Mouse (Mus musculus): Measurements from ENCODE around the gene Smok3c. TPM values are rescaled to one million over a fixed set of nuclear protein-coding genes. Genes with fewer than 3 reads are reported as not detected.

The Smok3c gene
- polyA plus RNA-seq, 1 experiment: not detected

DNA sequence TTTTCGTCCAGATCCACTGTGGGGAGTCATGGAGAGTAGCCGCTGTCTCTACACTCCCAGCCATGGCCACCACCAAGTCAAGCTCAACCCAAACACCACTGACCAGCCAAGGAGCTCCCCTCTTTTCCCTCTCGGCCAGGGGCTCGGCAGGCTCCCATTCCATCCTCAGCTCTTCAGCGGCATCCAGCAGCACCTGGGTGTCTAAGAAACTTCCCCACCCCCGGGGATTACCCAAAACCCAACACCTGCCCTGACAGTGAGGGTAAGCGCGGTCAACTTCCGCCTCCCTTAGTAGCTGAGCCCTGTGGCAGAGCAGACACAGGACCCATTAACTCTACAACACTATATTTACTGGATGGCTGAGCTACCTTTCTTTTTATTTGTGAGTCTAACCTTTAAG is 28.5 kb downstream of the Smok3c start:
- TF ChIP-seq CTCF (IDR thresholded peaks at IDR 0.05; ENCODE audit: borderline replicate concordance, insufficient read depth, low read length) (no peak), POLR2A (IDR thresholded peaks at IDR 0.05; ENCODE audit: low read depth, low read length) (no peak)

DNA sequence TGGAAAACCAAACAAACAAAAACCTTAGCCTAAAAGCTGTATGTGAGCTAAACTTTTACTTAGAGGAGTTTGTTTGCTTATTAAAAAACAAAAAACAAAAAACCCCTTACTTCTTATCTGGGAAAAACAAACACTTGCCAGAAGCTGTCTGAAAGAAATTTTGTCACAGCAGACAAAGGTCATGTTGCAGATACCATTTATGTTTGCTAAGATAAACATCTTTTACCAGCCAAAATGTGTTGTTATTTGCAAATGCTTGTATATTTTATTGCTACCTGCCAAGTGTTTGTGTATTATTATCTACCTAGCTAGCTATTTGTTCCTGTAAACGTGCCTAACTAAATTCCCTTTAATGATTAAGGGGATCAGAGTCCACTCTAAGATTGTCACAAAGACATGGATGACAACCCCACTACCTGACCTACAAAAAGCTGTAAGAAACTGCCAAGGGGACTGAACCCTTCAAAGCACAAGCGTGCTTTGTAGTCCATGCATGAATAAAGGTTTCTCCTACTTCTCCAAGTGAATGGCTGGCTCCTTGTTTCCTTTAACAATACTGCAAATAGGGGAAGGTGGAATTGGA is 30.4 kb downstream of the Smok3c start:
- Histone ChIP-seq H3K4me3 (ENCODE audit: insufficient read depth, low read length) (no peak overlapping the region), H3K27ac (ENCODE audit: insufficient read depth, low read length) (no peak overlapping the region), H3K4me1 (ENCODE audit: control insufficient read depth, insufficient read depth, low read length) (no peaks in the 10 kb centered on the region; the same call in 1 of the 2 replicates)
- TF ChIP-seq CTCF (IDR thresholded peaks at IDR 0.05; ENCODE audit: borderline replicate concordance, insufficient read depth, low read length): no peak
- TF ChIP-seq POLR2A (IDR thresholded peaks at IDR 0.05; ENCODE audit: low read depth, low read length): no peak

More for the DNA sequence above, 28.5 kb downstream of the Smok3c start:
- no peak overlapping the region for H3K4me3 ChIP-seq (ENCODE audit: insufficient read depth, low read length)
- no peaks in the 10 kb centered on the region for H3K4me1 ChIP-seq (ENCODE audit: control insufficient read depth, insufficient read depth, low read length)
- no peak overlapping the region for H3K27ac ChIP-seq (ENCODE audit: insufficient read depth, low read length)

DNA sequence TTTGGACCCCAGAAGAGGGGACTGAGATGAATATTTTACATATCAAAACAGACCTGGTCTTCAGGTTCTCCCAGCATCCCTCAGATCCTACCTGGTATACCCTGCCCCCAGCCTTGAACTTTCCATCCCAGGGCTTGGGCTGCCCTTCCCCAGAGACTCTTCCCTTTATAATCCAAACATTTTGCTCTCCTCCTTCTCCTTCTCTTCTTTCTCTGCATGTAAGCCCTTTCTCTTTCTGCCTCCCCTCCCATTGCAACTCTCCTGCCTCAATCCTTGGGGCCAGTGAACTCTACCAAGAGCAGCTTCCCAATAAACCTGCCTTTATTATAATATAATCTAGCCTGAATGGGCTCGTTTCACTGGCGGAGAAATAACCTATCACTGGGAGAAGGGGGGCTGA is 30.9 kb downstream of the Smok3c start:
- Histone ChIP-seq H3K4me1 (ENCODE audit: control insufficient read depth, insufficient read depth, low read length) (no peaks in the 10 kb centered on the region; the same call in 1 of the 2 replicates), H3K27ac (ENCODE audit: insufficient read depth, low read length) (no peak overlapping the region), H3K4me3 (ENCODE audit: insufficient read depth, low read length) (no peak overlapping the region)
- TF ChIP-seq CTCF (IDR thresholded peaks at IDR 0.05; ENCODE audit: borderline replicate concordance, insufficient read depth, low read length) (no peak), POLR2A (IDR thresholded peaks at IDR 0.05; ENCODE audit: low read depth, low read length) (no peak)

DNA sequence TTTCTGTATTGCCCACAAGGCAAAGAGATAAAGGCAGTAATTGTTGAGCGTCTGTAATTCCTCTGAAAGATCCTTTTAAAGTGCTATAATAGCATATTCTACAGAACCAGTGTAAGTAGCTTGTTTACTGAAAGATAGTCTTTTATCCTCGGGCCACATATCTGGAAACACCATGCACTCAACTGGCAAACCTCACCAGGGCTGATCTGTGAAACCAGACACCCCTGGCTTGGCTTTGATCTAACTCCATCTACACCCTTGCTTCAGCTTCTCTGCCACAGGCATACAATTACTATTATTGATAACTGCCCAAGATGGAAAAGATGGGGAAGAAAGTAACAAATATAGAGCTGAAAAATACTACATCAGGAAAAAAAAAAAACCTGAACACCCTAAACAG is 31.5 kb downstream of the Smok3c start:
- Histone ChIP-seq H3K27ac (ENCODE audit: insufficient read depth, low read length) (no peak overlapping the region), H3K4me3 (ENCODE audit: insufficient read depth, low read length) (no peak overlapping the region), H3K4me1 (ENCODE audit: control insufficient read depth, insufficient read depth, low read length) (no peaks in the 10 kb centered on the region; the same call in 1 of the 2 replicates)
- TF ChIP-seq POLR2A (IDR thresholded peaks at IDR 0.05; ENCODE audit: low read depth, low read length): no peak
- no peak for TF ChIP-seq CTCF (IDR thresholded peaks at IDR 0.05; ENCODE audit: borderline replicate concordance, insufficient read depth, low read length)

DNA sequence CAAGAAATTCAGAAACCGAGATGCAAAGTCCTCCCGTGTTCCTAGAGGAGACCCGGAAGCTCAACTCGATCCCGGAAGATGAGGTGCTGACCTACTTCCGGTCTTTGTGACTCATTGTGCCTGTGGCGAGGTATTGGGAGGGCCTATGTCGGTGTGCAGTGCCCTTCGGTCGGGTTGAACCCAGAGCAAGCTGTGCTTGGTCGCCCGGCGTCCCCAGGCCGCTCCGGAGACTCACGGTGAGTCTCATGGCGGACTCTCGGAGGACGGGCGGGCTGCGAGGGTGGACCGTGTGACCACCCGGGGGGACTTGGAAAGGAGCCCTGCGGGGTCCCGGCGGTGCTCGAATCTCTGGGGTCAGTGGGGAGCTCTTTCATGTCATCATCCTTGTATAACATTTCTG is 32.0 kb downstream of the Smok3c start, which contains the start of gene Zkscan1:
Gene Zkscan1 (plus strand): TSS at position 89 of the 400 bp plus-strand sequence.
- Histone ChIP-seq H3K4me1 (ENCODE audit: control insufficient read depth, insufficient read depth, low read length) (no peaks in the 10 kb centered on the region; the same call in 1 of the 2 replicates), H3K27ac (ENCODE audit: insufficient read depth, low read length) (peak within 1 kb of the TSS; percentile 6; the same call in 1 of the 2 replicates), H3K4me3 (ENCODE audit: insufficient read depth, low read length) (peak within 1 kb of the TSS; percentile 63)
- TF ChIP-seq CTCF (IDR thresholded peaks at IDR 0.05; ENCODE audit: borderline replicate concordance, insufficient read depth, low read length) (no peak), POLR2A (IDR thresholded peaks at IDR 0.05; ENCODE audit: low read depth, low read length) (peak; percentile 92)

DNA sequence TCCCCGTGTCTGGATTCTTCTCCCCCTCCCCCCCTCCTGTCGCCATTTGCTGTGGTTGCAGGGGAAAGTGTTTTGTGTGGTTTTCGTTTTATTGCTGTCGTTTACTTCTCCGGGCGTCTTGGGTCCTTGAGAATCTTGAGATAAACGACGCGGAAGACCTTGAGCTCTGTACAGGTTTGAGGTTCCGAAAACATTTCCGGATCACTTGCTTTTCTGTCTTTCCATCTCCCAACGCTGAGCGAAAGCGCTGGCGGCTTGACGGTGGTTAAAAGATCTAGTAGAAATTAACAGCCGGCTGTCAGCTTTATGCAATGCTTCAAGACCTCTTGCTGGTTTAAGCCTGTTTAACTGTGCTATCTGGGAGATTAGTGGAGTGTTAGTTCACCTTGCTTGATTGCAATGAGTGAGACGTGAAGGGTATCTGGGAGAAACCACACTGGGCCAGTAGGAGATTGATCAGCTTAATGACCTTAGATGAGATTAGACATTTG is 32.5 kb downstream of the Smok3c start:
- H3K27ac ChIP-seq (ENCODE audit: insufficient read depth, low read length): peak overlapping the region; percentile 6; the same call in 1 of the 2 replicates
- H3K4me1 ChIP-seq (ENCODE audit: control insufficient read depth, insufficient read depth, low read length): no peaks in the 10 kb centered on the region; the same call in 1 of the 2 replicates
- no peak for TF ChIP-seq POLR2A (IDR thresholded peaks at IDR 0.05; ENCODE audit: low read depth, low read length)
- TF ChIP-seq CTCF (IDR thresholded peaks at IDR 0.05; ENCODE audit: borderline replicate concordance, insufficient read depth, low read length): no peak
- H3K4me3 ChIP-seq (ENCODE audit: insufficient read depth, low read length): peak overlapping the region; percentile 63

DNA sequence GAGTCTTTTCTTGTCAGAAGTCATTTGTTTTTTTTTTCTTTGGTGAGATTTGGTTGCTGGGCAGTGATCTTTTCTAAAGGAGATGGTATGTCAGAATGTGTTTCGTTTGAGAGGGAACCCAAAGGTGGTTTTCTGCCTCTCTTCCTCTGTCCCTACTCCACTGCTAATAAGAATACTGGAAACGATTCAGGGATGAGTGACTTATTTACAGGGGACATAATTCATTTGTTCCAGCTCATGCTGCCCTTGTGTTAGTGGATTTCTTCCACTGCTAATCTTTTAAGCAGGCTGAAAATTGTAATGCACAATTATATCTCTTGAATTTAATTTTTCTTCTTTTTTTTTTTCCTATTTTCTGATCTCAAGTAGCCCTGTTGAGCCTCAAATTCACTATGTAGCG is 33.8 kb downstream of the Smok3c start:
- no peak for TF ChIP-seq POLR2A (IDR thresholded peaks at IDR 0.05; ENCODE audit: low read depth, low read length)
- no peak for TF ChIP-seq CTCF (IDR thresholded peaks at IDR 0.05; ENCODE audit: borderline replicate concordance, insufficient read depth, low read length)
- H3K4me1 ChIP-seq (ENCODE audit: control insufficient read depth, insufficient read depth, low read length): no peaks in the 10 kb centered on the region; the same call in 1 of the 2 replicates
- H3K4me3 ChIP-seq (ENCODE audit: insufficient read depth, low read length): no peak overlapping the region; the same call in 1 of the 2 replicates
- no peak overlapping the region for H3K27ac ChIP-seq (ENCODE audit: insufficient read depth, low read length)

DNA sequence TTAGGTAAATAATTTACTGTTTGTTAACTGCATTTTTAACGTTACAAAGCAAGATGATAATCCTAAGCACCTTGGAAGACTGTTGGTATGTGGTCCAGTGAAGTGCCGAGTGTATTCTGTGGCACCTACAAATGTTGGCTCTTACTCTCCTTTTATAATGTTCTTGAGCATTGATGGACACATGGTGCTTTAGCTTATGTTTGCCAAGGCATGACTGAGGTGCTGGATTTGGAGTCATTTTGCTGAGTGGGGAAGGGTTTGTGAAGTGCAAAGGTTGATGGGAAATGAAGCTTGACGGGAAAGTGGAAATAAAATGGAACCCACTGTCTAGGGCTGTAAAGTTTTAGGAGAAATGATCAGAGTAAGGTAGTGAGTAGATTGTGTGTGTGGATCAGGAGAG is 35.4 kb downstream of the Smok3c start:
- Histone ChIP-seq H3K4me3 (ENCODE audit: insufficient read depth, low read length) (no peak overlapping the region), H3K4me1 (ENCODE audit: control insufficient read depth, insufficient read depth, low read length) (no peaks in the 10 kb centered on the region; the same call in 1 of the 2 replicates), H3K27ac (ENCODE audit: insufficient read depth, low read length) (no peak overlapping the region)
- TF ChIP-seq CTCF (IDR thresholded peaks at IDR 0.05; ENCODE audit: borderline replicate concordance, insufficient read depth, low read length) (no peak), POLR2A (IDR thresholded peaks at IDR 0.05; ENCODE audit: low read depth, low read length) (no peak)

DNA sequence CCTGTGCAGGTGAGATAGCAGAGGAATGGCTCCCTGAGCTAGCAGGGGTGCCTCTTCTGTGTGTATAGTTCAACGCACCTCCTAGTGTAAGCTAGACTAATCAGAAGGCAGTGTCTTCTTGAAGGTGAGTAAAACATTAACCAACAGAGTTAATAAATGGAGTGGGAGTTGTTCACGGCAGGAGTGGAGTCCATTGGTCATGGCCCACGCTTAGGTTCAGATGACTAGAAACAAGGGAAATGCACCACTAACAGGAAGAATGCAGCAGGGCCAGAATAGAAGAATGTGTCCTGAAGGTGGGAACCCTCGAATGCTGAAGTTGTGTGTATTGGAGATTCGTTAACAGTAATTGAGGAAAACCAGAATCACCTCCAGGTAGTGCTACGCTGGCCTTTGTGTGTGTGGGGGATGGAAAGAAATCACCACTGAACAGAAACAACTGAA is 36.1 kb downstream of the Smok3c start:
- TF ChIP-seq POLR2A (IDR thresholded peaks at IDR 0.05; ENCODE audit: low read depth, low read length) (no peak), CTCF (IDR thresholded peaks at IDR 0.05; ENCODE audit: borderline replicate concordance, insufficient read depth, low read length) (no peak)
- Histone ChIP-seq H3K4me3 (ENCODE audit: insufficient read depth, low read length) (no peak overlapping the region), H3K27ac (ENCODE audit: insufficient read depth, low read length) (no peak overlapping the region), H3K4me1 (ENCODE audit: control insufficient read depth, insufficient read depth, low read length) (no peaks in the 10 kb centered on the region; the same call in 1 of the 2 replicates)

DNA sequence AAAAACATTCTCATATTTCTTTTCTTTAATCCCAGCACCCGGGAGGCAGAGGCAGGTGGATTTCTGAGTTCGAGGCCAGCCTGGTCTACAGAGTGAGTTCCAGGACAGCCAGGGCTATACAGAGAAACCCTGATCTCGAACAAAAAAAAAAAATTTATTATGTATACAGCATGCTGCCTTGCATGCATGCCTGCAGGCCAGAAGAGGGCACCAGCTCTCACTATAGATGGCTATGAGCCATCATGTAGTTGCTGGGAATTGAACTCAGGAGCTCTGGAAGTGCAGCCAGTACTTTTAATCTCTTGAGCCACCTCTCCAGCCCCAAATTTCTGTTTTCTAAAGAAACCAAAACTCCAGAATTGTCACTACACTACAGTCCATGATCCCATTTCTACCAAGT is 37.3 kb downstream of the Smok3c start:
- Histone ChIP-seq H3K4me3 (ENCODE audit: insufficient read depth, low read length) (no peak overlapping the region), H3K4me1 (ENCODE audit: control insufficient read depth, insufficient read depth, low read length) (no peaks in the 10 kb centered on the region; the same call in 1 of the 2 replicates), H3K27ac (ENCODE audit: insufficient read depth, low read length) (no peak overlapping the region)
- no peak for TF ChIP-seq POLR2A (IDR thresholded peaks at IDR 0.05; ENCODE audit: low read depth, low read length)
- TF ChIP-seq CTCF (IDR thresholded peaks at IDR 0.05; ENCODE audit: borderline replicate concordance, insufficient read depth, low read length): peak; percentile 58; the same call in 1 of the 2 replicates
